Mouse (Mus musculus) CD4-positive, CD25-positive, alpha-beta regulatory T cell, adult 2 months (primary cell): ENCODE results near the gene Pik3ap1.
A peak's percentile ranks its signal among the peaks of the same experiment; 100 is the strongest.

Experiments used
- DNase-seq: peaks from one replicate; pipeline ENCODE4 v3.0.0-alpha.2; 2012; ENCODE audit warnings: low read depth, low spot score

Gene Pik3ap1

GRCm38 (mm10) chr19:41282718-41283117 is 102.2 kb downstream of the Pik3ap1 start:
- no peak for DNase-seq

- no peak for DNase-seq
Measured at GRCm38 (mm10) chr19:41282216-41282615, 102.7 kb downstream of the Pik3ap1 start.

GRCm38 (mm10) chr19:41279724-41280244 is 105.1 kb downstream of the Pik3ap1 start:
- no peak for DNase-seq

DNA sequence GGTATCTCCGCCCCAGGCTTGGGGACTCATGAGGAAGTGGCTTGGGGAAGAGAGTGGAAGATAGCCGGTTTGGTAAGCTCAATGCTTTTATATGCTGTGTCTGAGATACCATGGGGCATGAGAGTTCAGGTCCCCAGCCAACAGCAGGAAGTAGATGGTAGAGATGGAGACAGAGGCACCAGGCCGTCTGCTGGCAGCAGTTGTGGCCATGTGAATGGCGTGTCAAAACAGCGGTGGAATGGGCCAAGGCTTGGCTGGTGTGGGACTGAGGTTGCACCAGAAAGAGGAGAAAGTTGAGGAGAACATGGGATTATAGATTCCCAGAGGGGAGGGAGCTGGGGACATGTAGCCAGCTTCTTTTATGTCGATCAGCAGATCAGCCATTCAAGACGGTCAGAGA is 106.3 kb downstream of the Pik3ap1 start:
- no peak for DNase-seq

DNA sequence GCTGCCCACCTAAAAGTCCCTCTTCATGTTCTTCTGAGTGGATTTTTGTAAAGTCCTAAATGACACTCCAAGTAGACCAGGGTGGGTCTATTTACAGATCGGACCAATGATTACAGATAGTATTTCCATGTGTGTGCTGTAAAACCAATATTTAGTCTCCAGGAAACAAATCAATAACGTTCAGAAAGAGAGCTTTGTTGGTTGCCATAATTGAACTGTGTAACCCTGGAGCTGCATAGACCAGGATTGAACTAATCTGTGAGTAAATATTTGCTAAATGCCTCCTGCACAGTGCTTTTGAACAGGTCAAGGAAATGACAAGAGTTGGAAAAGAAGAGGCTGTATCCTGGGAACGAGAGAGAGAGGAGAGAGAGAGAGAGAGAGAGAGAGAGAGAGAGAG is 109.3 kb downstream of the Pik3ap1 start:
- no peak for DNase-seq

- DNase-seq, result no peak
Measured at GRCm38 (mm10) chr19:41270906-41271305, 114.0 kb downstream of the Pik3ap1 start.

DNA sequence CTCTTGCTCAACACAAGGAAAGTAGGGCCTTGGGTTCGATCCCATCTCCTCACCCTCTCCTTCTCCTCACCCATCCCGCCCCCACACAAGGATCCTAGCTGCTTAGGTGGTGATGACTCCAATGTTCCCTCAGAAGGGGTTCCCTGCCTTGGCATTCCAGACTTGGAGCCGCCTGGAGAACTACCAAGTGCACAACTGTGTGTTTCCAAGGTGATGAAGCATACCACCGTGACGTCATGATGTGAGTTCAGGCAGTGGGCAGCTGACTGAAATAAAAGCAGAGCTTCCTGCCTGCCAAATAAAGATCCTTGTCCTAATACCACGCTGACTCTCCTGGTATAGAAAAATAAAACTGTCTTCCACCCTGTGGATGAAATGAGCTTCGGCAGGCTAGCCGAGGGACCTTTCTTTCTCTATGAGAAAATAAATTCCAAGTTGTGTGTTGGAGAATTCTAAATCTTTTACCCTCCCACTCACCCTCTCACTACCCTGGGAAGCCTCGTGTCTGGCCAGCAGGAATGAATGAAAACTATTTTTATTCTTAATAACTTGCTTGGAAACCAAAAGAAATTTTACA is 114.7 kb downstream of the Pik3ap1 start:
- no peak for DNase-seq

DNA sequence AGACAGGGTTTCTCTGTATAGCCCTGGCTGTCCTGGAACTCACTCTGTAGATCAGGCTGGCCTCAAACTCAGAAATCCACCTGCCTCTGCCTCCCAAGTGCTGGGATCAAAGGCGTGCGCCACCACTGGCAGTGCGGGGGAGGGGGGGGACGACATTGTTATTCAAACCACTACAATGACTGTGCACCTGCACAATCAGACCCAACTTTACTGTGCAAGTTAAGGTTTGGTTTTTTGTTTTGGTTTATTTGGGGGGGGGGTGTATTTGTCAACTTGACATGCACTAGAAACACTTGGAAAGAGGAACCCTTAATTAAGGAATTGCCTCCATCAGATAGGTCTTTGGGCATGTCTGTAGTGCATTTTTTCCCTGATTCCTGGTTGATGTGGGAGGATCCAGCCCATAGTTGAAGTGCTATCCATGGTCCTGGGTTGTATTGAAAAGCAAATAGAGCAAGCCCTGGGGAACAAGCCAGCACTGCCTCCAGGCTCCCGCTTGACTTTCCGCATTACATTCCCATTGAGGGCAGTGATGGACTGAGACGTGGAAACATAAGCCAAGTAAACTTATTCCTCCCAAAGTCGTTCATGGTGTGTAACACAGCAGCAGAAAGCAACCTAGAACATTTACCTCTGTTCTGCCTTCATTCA is 118.5 kb downstream of the Pik3ap1 start:
- no peak for DNase-seq

- peak; percentile 73 for DNase-seq
Measured at GRCm38 (mm10) chr19:41264331-41264799, 120.5 kb downstream of the Pik3ap1 start.

DNA sequence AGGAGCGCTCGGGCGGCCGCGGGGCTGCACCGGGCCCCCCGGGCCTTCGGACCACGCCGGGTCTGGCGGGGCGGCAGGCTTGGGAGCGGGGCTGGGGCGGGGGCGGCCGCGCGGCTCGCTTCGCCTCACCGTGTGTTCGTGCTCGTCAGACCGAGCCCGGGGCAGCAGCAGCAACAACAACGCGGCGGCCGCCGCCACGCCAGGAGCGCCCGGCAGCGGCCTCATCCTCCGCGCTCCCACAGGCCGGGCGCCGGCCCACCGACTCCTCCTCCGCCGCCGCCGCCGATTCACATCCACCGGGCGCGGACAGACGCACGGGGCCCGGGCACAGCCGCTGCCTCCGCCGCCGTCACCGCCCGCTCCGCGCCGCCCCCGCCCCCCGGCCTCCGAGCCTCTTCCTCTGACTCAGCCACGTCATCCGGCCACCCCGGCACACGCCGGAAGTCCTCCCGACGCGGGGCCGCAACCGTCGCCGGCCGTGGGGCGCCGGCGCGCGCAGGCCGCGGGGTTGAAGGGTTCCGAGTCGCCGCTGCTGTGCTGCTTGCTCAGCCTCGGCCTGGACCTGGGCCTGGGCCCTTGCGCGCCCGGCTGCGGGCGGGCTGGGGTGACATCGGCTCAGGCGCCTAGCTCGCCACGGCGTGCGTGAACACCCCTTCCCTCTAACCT is 121.1 kb downstream of the Pik3ap1 start, which contains the start of gene Tm9sf3:
TSS of gene Tm9sf3 (minus strand) at position 368 of the 666 bp plus-strand sequence.
- peak; percentile 93 for DNase-seq

DNA sequence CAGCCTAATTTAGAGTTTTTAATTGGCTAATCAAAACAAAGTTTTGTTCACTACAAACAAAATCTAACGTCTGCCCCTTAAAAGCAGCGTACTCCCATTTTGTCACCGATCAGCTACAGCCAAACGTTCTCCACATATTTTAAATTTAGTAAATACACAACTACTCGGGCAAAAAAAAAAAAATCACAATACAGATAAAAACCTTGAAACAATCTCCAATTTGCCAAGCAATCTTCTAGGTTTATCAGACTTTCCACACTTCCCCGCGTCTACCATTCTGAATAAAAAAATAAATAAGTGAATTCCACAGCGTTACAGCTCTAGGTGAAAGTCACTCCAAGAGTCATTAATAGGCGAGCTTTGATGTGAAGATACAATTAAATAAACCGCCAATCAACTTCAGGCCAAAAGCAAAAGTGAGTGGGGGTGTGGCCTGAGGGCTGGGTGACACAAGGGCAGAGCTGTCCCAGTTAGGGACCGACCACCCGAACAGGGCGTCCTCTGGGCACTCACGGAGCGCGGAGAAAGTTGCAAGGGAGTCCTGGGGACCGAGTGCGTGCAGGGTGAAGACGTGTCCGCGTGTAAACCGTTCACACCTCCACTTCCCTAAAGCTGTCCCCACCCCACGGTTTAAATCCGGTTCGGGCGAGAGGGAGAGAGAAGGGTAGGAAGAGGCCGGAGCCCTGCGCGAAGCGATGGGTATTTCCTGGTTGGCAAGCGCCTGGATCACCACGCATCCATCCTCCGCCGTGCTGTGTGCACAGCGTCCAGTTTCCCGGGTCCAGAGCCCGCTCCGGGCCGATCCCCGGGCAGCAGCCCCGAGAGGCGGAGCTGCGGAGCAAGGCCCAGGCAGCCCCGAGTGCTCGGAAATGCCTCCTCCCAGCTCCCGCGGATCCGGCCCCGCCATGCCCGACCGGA is 121.9 kb downstream of the Pik3ap1 start:
- DNase-seq, result peak; percentile 79

GRCm38 (mm10) chr19:41260736-41261135 is 124.2 kb downstream of the Pik3ap1 start:
- DNase-seq, result no peak

DNA sequence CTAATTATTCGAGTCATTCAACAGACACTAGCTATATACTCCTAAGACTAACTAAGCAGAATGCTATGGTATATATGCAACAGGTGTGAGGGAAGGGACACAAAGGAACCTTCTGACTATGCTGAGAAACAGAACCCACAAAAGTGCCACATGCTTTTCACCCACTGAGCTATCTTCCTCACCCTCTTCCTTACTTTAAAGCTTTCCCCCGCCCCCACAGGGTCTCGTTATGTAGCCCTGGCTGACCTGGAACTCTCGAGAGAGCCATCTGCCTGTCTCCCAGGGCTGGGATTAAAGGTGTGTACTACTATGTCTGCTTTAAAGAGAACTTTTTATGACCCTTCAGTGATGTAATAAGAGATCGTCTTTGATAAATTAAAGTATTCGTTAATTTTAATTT is 125.6 kb downstream of the Pik3ap1 start:
- no peak for DNase-seq

DNA sequence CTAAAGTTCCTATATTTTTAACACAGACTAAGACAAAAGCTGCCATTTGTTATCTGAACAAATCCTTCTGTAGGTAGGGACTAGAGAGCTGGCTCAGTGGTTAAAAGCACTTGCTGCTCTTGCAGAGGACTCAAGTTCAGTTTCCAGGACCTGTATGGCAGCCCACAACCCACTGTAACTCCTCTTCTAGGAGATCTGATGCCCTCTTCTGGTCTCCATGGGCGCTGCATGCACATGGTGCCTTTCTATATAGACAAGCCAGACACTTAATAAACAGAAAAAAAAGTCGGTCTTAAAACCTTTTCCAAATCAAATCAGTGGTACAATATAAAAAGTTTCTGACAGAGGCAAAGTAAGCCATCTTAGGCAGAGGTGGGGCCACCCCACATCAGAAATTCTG is 126.2 kb downstream of the Pik3ap1 start:
- peak; percentile 80 for DNase-seq

GRCm38 (mm10) chr19:41254584-41254983 is 130.3 kb downstream of the Pik3ap1 start:
- no peak for DNase-seq

GRCm38 (mm10) chr19:41248968-41249367 is 135.9 kb downstream of the Pik3ap1 start:
- no peak for DNase-seq

DNA sequence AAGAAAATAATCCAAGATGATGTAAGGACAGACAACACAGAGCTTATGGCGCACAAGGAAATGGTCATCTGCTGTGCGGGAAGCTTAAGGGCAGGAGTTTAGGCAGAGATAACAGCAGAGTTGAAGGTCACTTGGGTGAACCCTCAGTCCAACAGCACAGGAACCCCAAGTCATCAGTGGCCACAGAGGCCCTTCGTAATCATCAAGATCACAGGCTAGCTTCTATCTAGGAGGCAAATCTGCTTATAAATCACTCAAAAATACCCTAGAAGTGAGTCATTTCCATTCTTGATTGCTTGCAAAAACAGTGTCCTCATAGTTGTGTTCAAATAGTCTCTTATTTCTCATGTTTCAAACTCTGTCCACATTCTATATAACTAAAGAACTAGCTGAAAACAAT is 136.6 kb downstream of the Pik3ap1 start:
- DNase-seq, result no peak

DNA sequence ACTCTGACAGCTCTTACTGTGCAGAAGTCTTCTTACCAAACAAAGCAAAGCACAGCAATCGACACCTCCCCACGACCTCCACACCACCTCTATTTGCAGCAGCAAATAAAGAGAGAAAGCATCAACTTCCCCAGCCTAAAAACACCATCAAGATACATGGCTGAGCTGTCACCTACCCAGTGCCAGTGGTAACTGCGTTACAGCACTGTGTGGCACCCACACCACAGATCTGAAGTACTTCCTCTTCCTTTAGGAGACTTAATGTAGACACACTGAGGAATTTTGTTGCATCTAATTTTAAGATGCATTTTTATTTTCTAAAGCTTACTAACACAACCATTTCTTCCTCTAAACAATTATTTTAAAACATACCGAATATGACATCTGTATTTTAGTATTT is 138.6 kb downstream of the Pik3ap1 start:
- DNase-seq, result no peak

GRCm38 (mm10) chr19:41244581-41244980 is 140.3 kb downstream of the Pik3ap1 start:
- peak; percentile 76 for DNase-seq

DNA sequence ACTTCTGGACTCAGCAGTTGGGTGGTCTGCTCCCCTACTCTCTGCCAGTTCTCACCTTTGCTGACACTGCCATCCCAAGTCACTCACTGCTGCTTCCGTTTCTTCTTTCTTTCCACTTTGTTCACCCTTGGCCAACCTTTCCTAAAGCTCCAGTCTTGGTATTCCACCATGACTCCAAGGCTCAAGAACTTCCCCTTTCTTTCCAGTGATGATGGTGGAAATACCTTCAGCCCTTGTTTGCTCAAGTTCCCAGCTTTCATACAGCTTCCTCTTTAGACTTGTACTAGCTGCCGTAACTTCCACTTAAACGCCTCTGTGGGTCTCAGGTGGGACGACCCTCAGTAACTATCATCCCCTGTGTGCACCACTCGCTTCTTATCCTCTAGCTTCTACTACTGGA is 142.9 kb downstream of the Pik3ap1 start:
- DNase-seq, result no peak

- no peak for DNase-seq
Measured at GRCm38 (mm10) chr19:41233698-41234097, 151.2 kb downstream of the Pik3ap1 start.
